Mouse (Mus musculus) kidney, adult 18-20 months (tissue): ENCODE measurements around the gene Fem1b.
"Not testable (repeated sequence)": the region's sequence is repeated elsewhere in the genome, so short reads cannot be mapped to it uniquely, and the experiment has no call there.

Experiments
- DNase-seq: peaks from one replicate; pipeline ENCODE4 v3.0.0; 2021

Fem1b gene

GRCm38 (mm10) chr9:62811516-62812121, at the start of gene Fem1b:
Gene Fem1b, minus strand, starts transcription at chr9:62811934.
- DNase-seq: peak; percentile 94

GRCm38 (mm10) chr9:62860866-62861265, 49.1 kb upstream of the Fem1b start:
- DNase-seq: no peak

- DNase-seq: not testable (repeated sequence)
These were observed 48.4 kb upstream of the Fem1b start for GRCm38 (mm10) chr9:62860102-62860501.

GRCm38 (mm10) chr9:62858266-62859019, 46.7 kb upstream of the Fem1b start:
- DNase-seq: peak; percentile 44

- DNase-seq: peak; percentile 93
These were observed 46.1 kb upstream of the Fem1b start, which contains the start of gene Calml4 for GRCm38 (mm10) chr9:62857719-62858261. Gene Calml4, plus strand, starts transcription at chr9:62858080.

- DNase-seq: peak; percentile 74
These were observed 45.5 kb upstream of the Fem1b start for GRCm38 (mm10) chr9:62857216-62857615.

- no peak for DNase-seq
These were observed 42.7 kb upstream of the Fem1b start for GRCm38 (mm10) chr9:62854483-62854882.

GRCm38 (mm10) chr9:62851571-62851970, 39.8 kb upstream of the Fem1b start:
- no peak for DNase-seq

- no peak for DNase-seq
These were observed 36.9 kb upstream of the Fem1b start for GRCm38 (mm10) chr9:62848641-62849040.

GRCm38 (mm10) chr9:62847694-62848093, 36.0 kb upstream of the Fem1b start:
- peak; percentile 90 for DNase-seq

- DNase-seq: peak; percentile 44
These were observed 32.7 kb upstream of the Fem1b start for GRCm38 (mm10) chr9:62844461-62844860.

- DNase-seq: no peak
These were observed 31.8 kb upstream of the Fem1b start for GRCm38 (mm10) chr9:62843356-62844024.

- DNase-seq: peak; percentile 54
These were observed 27.5 kb upstream of the Fem1b start for GRCm38 (mm10) chr9:62839172-62839770.

- DNase-seq: peak; percentile 77
These were observed 26.9 kb upstream of the Fem1b start, which contains the start of gene Cln6 for GRCm38 (mm10) chr9:62838506-62839171. Gene Cln6, plus strand, starts transcription at chr9:62838785.

GRCm38 (mm10) chr9:62838146-62838505, 26.4 kb upstream of the Fem1b start:
- DNase-seq: no peak

- DNase-seq: no peak
These were observed 25.9 kb upstream of the Fem1b start for GRCm38 (mm10) chr9:62837611-62838010.

- no peak for DNase-seq
These were observed 24.1 kb upstream of the Fem1b start for GRCm38 (mm10) chr9:62835705-62836446.

GRCm38 (mm10) chr9:62834906-62835305, 23.2 kb upstream of the Fem1b start:
- DNase-seq: no peak

- no peak for DNase-seq
These were observed 18.1 kb upstream of the Fem1b start for GRCm38 (mm10) chr9:62829877-62830276.

GRCm38 (mm10) chr9:62828662-62829086, 16.9 kb upstream of the Fem1b start:
- DNase-seq: peak; percentile 97

- peak; percentile 40 for DNase-seq
These were observed 16.4 kb upstream of the Fem1b start for GRCm38 (mm10) chr9:62827939-62828652.
